Mouse (Mus musculus): ENCODE results near the gene Mlf2. TPM values are rescaled to one million over a fixed set of nuclear protein-coding genes. Genes with fewer than 3 reads are reported as not detected.

Gene Mlf2
- polyA plus RNA-seq, 1 experiment from 2014 or later: 288 TPM

- peaks cover 29% of the 10 kb centered on the region for H3K36me3 ChIP-seq
- H3K4me1 ChIP-seq: peaks cover 27% of the 10 kb centered on the region
- no peak overlapping the region for H3K27ac ChIP-seq (replicated peaks)
- H3K4me3 ChIP-seq: peak overlapping the region; percentile 83
- H3K4me2 ChIP-seq: peak overlapping the region; percentile 84
- H3K9me3 ChIP-seq: peaks cover 4% of the 10 kb centered on the region; the same call in 1 of the 2 replicates
- no peak overlapping the region for H3K9ac ChIP-seq
- H3K27me3 ChIP-seq (replicated peaks): peaks cover 4% of the 10 kb centered on the region; the same call in 1 of the 2 replicates
- WGBS: 96% methylated on average over 7 of the region's 7 CpGs
- no peak for ATAC-seq (ENCODE audit: extremely low read depth, insufficient number of reproducible peaks, low FRiP score, low TSS enrichment)
Measured at GRCm38 (mm10) chr6:124966466-124967118, 35.4 kb downstream of the Mlf2 start.

- Histone ChIP-seq H3K36me3 (peaks cover 18% of the 10 kb centered on the region), H3K4me2 (no peak overlapping the region), H3K9ac (no peak overlapping the region), H3K4me1 (peaks cover 19% of the 10 kb centered on the region), H3K27ac (replicated peaks) (no peak overlapping the region), H3K27me3 (replicated peaks) (peaks cover 4% of the 10 kb centered on the region; the same call in 1 of the 2 replicates), H3K4me3 (no peak overlapping the region), H3K9me3 (peaks cover 4% of the 10 kb centered on the region; the same call in 1 of the 2 replicates)
- no peak for ATAC-seq (ENCODE audit: extremely low read depth, insufficient number of reproducible peaks, low FRiP score, low TSS enrichment)
- 66% methylated on average over 4 of the region's 4 CpGs for WGBS
Measured at GRCm38 (mm10) chr6:124967766-124968165, 36.6 kb downstream of the Mlf2 start.

Other genes with a start within 250 kb of the Mlf2 start
- gene Emg1, start 219.2 kb upstream of the Mlf2 start, polyA plus RNA-seq (2015; fragmentation: Nextera tagmentation; extraction: Ambion mirVana): 113 and 130 TPM in 2 replicates
- gene Phb2, start 219.1 kb upstream of the Mlf2 start, polyA plus RNA-seq (2015; fragmentation: Nextera tagmentation; extraction: Ambion mirVana): 293 and 326 TPM in 2 replicates
- 5.3 and 5.6 TPM in 2 replicates for gene Ptpn6, start 192.7 kb upstream of the Mlf2 start, polyA plus RNA-seq (2015; fragmentation: Nextera tagmentation; extraction: Ambion mirVana)
- 364 and 411 TPM in 2 replicates for gene Grcc10, start 190.0 kb upstream of the Mlf2 start, polyA plus RNA-seq (2015; fragmentation: Nextera tagmentation; extraction: Ambion mirVana)
- not detected in 2 replicates for gene Gm45234, start 175.4 kb upstream of the Mlf2 start, polyA plus RNA-seq (2015; fragmentation: Nextera tagmentation; extraction: Ambion mirVana)
- gene Atn1, start 174.9 kb upstream of the Mlf2 start, polyA plus RNA-seq (2015; fragmentation: Nextera tagmentation; extraction: Ambion mirVana): 7.8 and 9.4 TPM in 2 replicates
- gene Eno2, start 161.7 kb upstream of the Mlf2 start, polyA plus RNA-seq (2015; fragmentation: Nextera tagmentation; extraction: Ambion mirVana): 4.6 and 4.9 TPM in 2 replicates
- 0.09 TPM in 1 of 2 replicates, not detected in the other for gene Lrrc23, start 151.7 kb upstream of the Mlf2 start, polyA plus RNA-seq (2015; fragmentation: Nextera tagmentation; extraction: Ambion mirVana)
- gene Spsb2, start 122.7 kb upstream of the Mlf2 start, polyA plus RNA-seq (2015; fragmentation: Nextera tagmentation; extraction: Ambion mirVana): 8.4 and 10.9 TPM in 2 replicates
- 1,248 and 1,451 TPM in 2 replicates for gene Tpi1, start 117.1 kb upstream of the Mlf2 start, polyA plus RNA-seq (2015; fragmentation: Nextera tagmentation; extraction: Ambion mirVana)
- gene Usp5, start 101.9 kb upstream of the Mlf2 start, polyA plus RNA-seq (2015; fragmentation: Nextera tagmentation; extraction: Ambion mirVana): 98.3 and 101 TPM in 2 replicates
- gene Cdca3, start 101.8 kb upstream of the Mlf2 start, polyA plus RNA-seq (2015; fragmentation: Nextera tagmentation; extraction: Ambion mirVana): 123 and 132 TPM in 2 replicates
- gene Gnb3, start 91.1 kb upstream of the Mlf2 start, polyA plus RNA-seq (2015; fragmentation: Nextera tagmentation; extraction: Ambion mirVana): 7.8 and 11.7 TPM in 2 replicates
- gene P3h3, start 73.6 kb upstream of the Mlf2 start, polyA plus RNA-seq (2015; fragmentation: Nextera tagmentation; extraction: Ambion mirVana): 15.5 and 17.7 TPM in 2 replicates
- 1.6 TPM in 2 replicates for gene Gpr162, start 67.4 kb upstream of the Mlf2 start, polyA plus RNA-seq (2015; fragmentation: Nextera tagmentation; extraction: Ambion mirVana)
- not detected in 2 replicates for gene Cd4, start 43.2 kb upstream of the Mlf2 start, polyA plus RNA-seq (2015; fragmentation: Nextera tagmentation; extraction: Ambion mirVana)
- 1.0 and 1.1 TPM in 2 replicates for gene Lag3, start 19.7 kb upstream of the Mlf2 start, polyA plus RNA-seq (2015; fragmentation: Nextera tagmentation; extraction: Ambion mirVana)
- gene Ptms, start 11.3 kb upstream of the Mlf2 start, polyA plus RNA-seq (2015; fragmentation: Nextera tagmentation; extraction: Ambion mirVana): 231 and 233 TPM in 2 replicates
- gene Cops7a, start 34.2 kb downstream of the Mlf2 start, polyA plus RNA-seq (2015; fragmentation: Nextera tagmentation; extraction: Ambion mirVana): 140 and 143 TPM in 2 replicates
- gene Pianp, start 65.3 kb downstream of the Mlf2 start, polyA plus RNA-seq (2015; fragmentation: Nextera tagmentation; extraction: Ambion mirVana): 0.31 and 0.50 TPM in 2 replicates
- gene Zfp384, start 77.8 kb downstream of the Mlf2 start, polyA plus RNA-seq (2015; fragmentation: Nextera tagmentation; extraction: Ambion mirVana): 9.3 and 10.1 TPM in 2 replicates
- 78.2 and 91.2 TPM in 2 replicates for gene Ing4, start 108.4 kb downstream of the Mlf2 start, polyA plus RNA-seq (2015; fragmentation: Nextera tagmentation; extraction: Ambion mirVana)
- gene Acrbp, start 118.3 kb downstream of the Mlf2 start, polyA plus RNA-seq (2015; fragmentation: Nextera tagmentation; extraction: Ambion mirVana): 5.4 and 6.6 TPM in 2 replicates
- 0.24 and 0.63 TPM in 2 replicates for gene Lpar5, start 136.5 kb downstream of the Mlf2 start, polyA plus RNA-seq (2015; fragmentation: Nextera tagmentation; extraction: Ambion mirVana)
- gene Chd4, start 164.6 kb downstream of the Mlf2 start, polyA plus RNA-seq (2015; fragmentation: Nextera tagmentation; extraction: Ambion mirVana): 57.5 and 67.0 TPM in 2 replicates
- gene Nop2, start 200.5 kb downstream of the Mlf2 start, polyA plus RNA-seq (2015; fragmentation: Nextera tagmentation; extraction: Ambion mirVana): 42.7 and 48.1 TPM in 2 replicates
- gene Iffo1, start 213.9 kb downstream of the Mlf2 start, polyA plus RNA-seq (2015; fragmentation: Nextera tagmentation; extraction: Ambion mirVana): 9.4 and 9.5 TPM in 2 replicates
- 4,266 and 4,534 TPM in 2 replicates for gene Gapdh, start 235.1 kb downstream of the Mlf2 start, polyA plus RNA-seq (2015; fragmentation: Nextera tagmentation; extraction: Ambion mirVana)

Measured in heart, embryonic 13.5 days (tissue).